Mouse (Mus musculus): Measurements from ENCODE around the gene Cct5. TPM values are rescaled to one million over a fixed set of nuclear protein-coding genes. Genes with fewer than 3 reads are reported as not detected.
"Not testable (repeated sequence)": the region's sequence is repeated elsewhere in the genome, so short reads cannot be mapped to it uniquely, and the experiment has no call there.

Gene Cct5
- total RNA-seq, 4 experiments from 2014 or later: 123 to 130 (median 127) TPM

- DNase-seq (ENCODE audit: low spot score): no peak
Observed at GRCm38 (mm10) chr15:31601279-31601645, 342 bp downstream of the Cct5 start.

GRCm38 (mm10) chr15:31599834-31600233 is 1.8 kb downstream of the Cct5 start:
- DNase-seq (ENCODE audit: low spot score): no peak

- no peak for DNase-seq (ENCODE audit: low spot score)
Observed at GRCm38 (mm10) chr15:31595651-31596050, 6.0 kb downstream of the Cct5 start.

- no peak for DNase-seq (ENCODE audit: low spot score)
Observed at GRCm38 (mm10) chr15:31594260-31594659, 7.3 kb downstream of the Cct5 start.

- no peak for DNase-seq (ENCODE audit: low spot score)
Observed at GRCm38 (mm10) chr15:31592531-31592930, 9.1 kb downstream of the Cct5 start.

- DNase-seq (ENCODE audit: low spot score): no peak
Observed at GRCm38 (mm10) chr15:31590176-31590575, 11.4 kb downstream of the Cct5 start.

GRCm38 (mm10) chr15:31588989-31589640 is 12.5 kb downstream of the Cct5 start:
- no peak for DNase-seq (ENCODE audit: low spot score)

- no peak for DNase-seq (ENCODE audit: low spot score)
Observed at GRCm38 (mm10) chr15:31587789-31588188, 13.8 kb downstream of the Cct5 start.

GRCm38 (mm10) chr15:31586519-31586918 is 15.1 kb downstream of the Cct5 start:
- peak; percentile 86 for DNase-seq (ENCODE audit: low spot score)

- no peak for DNase-seq (ENCODE audit: low spot score)
Observed at GRCm38 (mm10) chr15:31586088-31586487, 15.5 kb downstream of the Cct5 start.

- DNase-seq (ENCODE audit: low spot score): no peak
Observed at GRCm38 (mm10) chr15:31585238-31585637, 16.4 kb downstream of the Cct5 start.

- no peak for DNase-seq (ENCODE audit: low spot score)
Observed at GRCm38 (mm10) chr15:31583304-31584085, 18.1 kb downstream of the Cct5 start.

GRCm38 (mm10) chr15:31581086-31581485 is 20.5 kb downstream of the Cct5 start:
- not testable (repeated sequence) for DNase-seq (ENCODE audit: low spot score)

- no peak for DNase-seq (ENCODE audit: low spot score)
Observed at GRCm38 (mm10) chr15:31576076-31576475, 25.5 kb downstream of the Cct5 start.

GRCm38 (mm10) chr15:31573692-31574091 is 27.9 kb downstream of the Cct5 start:
- no peak for DNase-seq (ENCODE audit: low spot score)

GRCm38 (mm10) chr15:31573287-31573686 is 28.3 kb downstream of the Cct5 start:
- DNase-seq (ENCODE audit: low spot score): no peak

- no peak for DNase-seq (ENCODE audit: low spot score)
Observed at GRCm38 (mm10) chr15:31571906-31572722, 29.5 kb downstream of the Cct5 start.

GRCm38 (mm10) chr15:31570959-31571358 is 30.6 kb downstream of the Cct5 start:
- DNase-seq (ENCODE audit: low spot score): no peak

- no peak for DNase-seq (ENCODE audit: low spot score)
Observed at GRCm38 (mm10) chr15:31569325-31570022, 32.1 kb downstream of the Cct5 start.

GRCm38 (mm10) chr15:31568581-31568996 is 33.0 kb downstream of the Cct5 start:
- DNase-seq (ENCODE audit: low spot score): peak; percentile 41

GRCm38 (mm10) chr15:31567431-31567830 is 34.2 kb downstream of the Cct5 start:
- DNase-seq (ENCODE audit: low spot score): no peak

- DNase-seq (ENCODE audit: low spot score): no peak
Observed at GRCm38 (mm10) chr15:31565786-31566185, 35.8 kb downstream of the Cct5 start.

Data from heart, adult 8-10 months (tissue).